Mouse (Mus musculus) ES-Bruce4 (cell line): ENCODE results near the gene Rxrb. TPM values are rescaled to one million over a fixed set of nuclear protein-coding genes. Genes with fewer than 3 reads are reported as not detected.

ENCODE experiments used
- H3K27ac ChIP-seq: 2 replicates; pipeline ENCODE4 v1.5.1; 2012; ENCODE audit warnings: low read length, inconsistent platforms; ENCODE audit not compliant: insufficient read depth
- H3K27me3 ChIP-seq: 2 replicates; pipeline ENCODE4 v1.6.1; 2012; ENCODE audit warnings: mild to moderate bottlenecking, low read length, inconsistent platforms; ENCODE audit not compliant: control insufficient read depth, poor library complexity, insufficient read depth, severe bottlenecking
- H3K36me3 ChIP-seq: 2 replicates; pipeline ENCODE4 v1.6.1; 2012; ENCODE audit warnings: inconsistent platforms, mild to moderate bottlenecking, low read length, moderate library complexity; ENCODE audit not compliant: control insufficient read depth, poor library complexity, insufficient read depth, severe bottlenecking
- H3K4me1 ChIP-seq: one replicate; pipeline ENCODE4 v1.8.1; 2011; ENCODE audit warnings: low read length; ENCODE audit not compliant: control insufficient read depth, insufficient read depth
- H3K4me3 ChIP-seq: 2 replicates; pipeline ENCODE4 v1.5.1; 2011; ENCODE audit warnings: low read depth, mild to moderate bottlenecking, low read length
- H3K9ac ChIP-seq: 2 replicates; pipeline ENCODE4 v1.6.1; 2012; ENCODE audit warnings: low read depth, mild to moderate bottlenecking, inconsistent platforms; ENCODE audit not compliant: poor library complexity, severe bottlenecking
- H3K9me3 ChIP-seq: replicated peaks from 2 replicates; pipeline ENCODE4 v1.6.1; 2012; ENCODE audit warnings: mild to moderate bottlenecking, low read length, inconsistent platforms; ENCODE audit not compliant: control insufficient read depth, poor library complexity, insufficient read depth, severe bottlenecking
- CTCF ChIP-seq: IDR thresholded peaks from one replicate; pipeline ENCODE4 v1.8.1; 2011; ENCODE audit warnings: low read depth, low read length
- EP300 ChIP-seq: IDR thresholded peaks from 2 replicates; pipeline ENCODE4 v1.6.1; 2011; ENCODE audit warnings: low read depth, low read length; ENCODE audit not compliant: insufficient read depth
- POLR2A ChIP-seq: IDR thresholded peaks from one replicate; pipeline ENCODE4 v1.8.1; 2011; ENCODE audit warnings: low read length; ENCODE audit not compliant: insufficient read depth
- polyA plus RNA-seq: library from polyadenylated mRNA; stranded (reverse); fragments of >200 nt; gene quantifications from 2 replicates; pipeline ENCODE4 v1.2.4, GENCODE M21; 2011; ENCODE audit warnings: low read depth; ENCODE audit not compliant: missing spikeins, insufficient read depth, insufficient read length

Rxrb gene
- polyA plus RNA-seq, 1 experiment, result 38.2 TPM

GRCm38 (mm10) chr17:34028501-34029149 is 3.0 kb upstream of the Rxrb start:
- TF ChIP-seq CTCF (no peak), EP300 (no peak), POLR2A (no peak)
- H3K9me3 ChIP-seq, result no peaks in the 10 kb centered on the region
- H3K4me1 ChIP-seq, result peaks cover 8% of the 10 kb centered on the region
- peaks cover 20% of the 10 kb centered on the region for H3K36me3 ChIP-seq
- H3K27me3 ChIP-seq, result no peaks in the 10 kb centered on the region
- H3K27ac ChIP-seq, result no peak overlapping the region
- H3K9ac ChIP-seq, result no peak overlapping the region
- no peak overlapping the region for H3K4me3 ChIP-seq

GRCm38 (mm10) chr17:34029150-34029889 is 2.3 kb upstream of the Rxrb start:
- peaks cover 21% of the 10 kb centered on the region for H3K36me3 ChIP-seq
- H3K9ac ChIP-seq, result no peak overlapping the region
- TF ChIP-seq EP300, result no peak
- TF ChIP-seq POLR2A, result no peak
- no peak for TF ChIP-seq CTCF
- H3K9me3 ChIP-seq, result no peaks in the 10 kb centered on the region
- H3K4me1 ChIP-seq, result peaks cover 8% of the 10 kb centered on the region
- H3K27me3 ChIP-seq, result no peaks in the 10 kb centered on the region
- no peak overlapping the region for H3K4me3 ChIP-seq
- no peak overlapping the region for H3K27ac ChIP-seq

GRCm38 (mm10) chr17:34029890-34030595 is 1.6 kb upstream of the Rxrb start:
- Histone ChIP-seq H3K36me3 (peaks cover 24% of the 10 kb centered on the region), H3K4me1 (peaks cover 8% of the 10 kb centered on the region), H3K9ac (peak overlapping the region; percentile 97), H3K27me3 (no peaks in the 10 kb centered on the region), H3K9me3 (no peaks in the 10 kb centered on the region), H3K27ac (no peak overlapping the region), H3K4me3 (peak overlapping the region; percentile 93)
- TF ChIP-seq CTCF (no peak), EP300 (no peak), POLR2A (no peak)

- peak overlapping the region; percentile 97 for H3K9ac ChIP-seq
- TF ChIP-seq POLR2A (no peak), EP300 (no peak), CTCF (no peak)
- peaks cover 5% of the 10 kb centered on the region for H3K4me1 ChIP-seq
- H3K27ac ChIP-seq, result peak overlapping the region; percentile 37
- H3K9me3 ChIP-seq, result no peaks in the 10 kb centered on the region
- peak overlapping the region; percentile 93 for H3K4me3 ChIP-seq
- peaks cover 25% of the 10 kb centered on the region for H3K36me3 ChIP-seq
- H3K27me3 ChIP-seq, result no peaks in the 10 kb centered on the region
Measured at GRCm38 (mm10) chr17:34030861-34031326, 718 bp upstream of the Rxrb start.

GRCm38 (mm10) chr17:34032174-34032632 is 591 bp downstream of the Rxrb start:
- H3K4me1 ChIP-seq, result no peaks in the 10 kb centered on the region

More at GRCm38 (mm10) chr17:34032174-34032632, 591 bp downstream of the Rxrb start:
- peaks cover 30% of the 10 kb centered on the region for H3K36me3 ChIP-seq
- H3K4me3 ChIP-seq, result peak overlapping the region; percentile 64
- peak overlapping the region; percentile 97 for H3K9ac ChIP-seq
- TF ChIP-seq POLR2A (no peak), EP300 (no peak), CTCF (no peak)
- no peaks in the 10 kb centered on the region for H3K27me3 ChIP-seq
- H3K9me3 ChIP-seq, result no peaks in the 10 kb centered on the region
- 0 out of 2 replicates have a peak overlapping the region, but pooled peaks have one; percentile 7 for H3K27ac ChIP-seq
